ENCODE assay signal across 8 mouse cellular contexts in genomic region chr15:97786412-97787112, GRCm38 (mm10). TPM values are rescaled to one million over a fixed set of nuclear protein-coding genes. Genes with fewer than 3 reads are reported as not detected.
DNase-seq lines count a peak whose midpoint lies in the region; ATAC-seq and TF ChIP-seq lines count a peak whose summit lies in the region.

No protein-coding gene starts in this region.

- no peak for TF ChIP-seq CTCF in gastrocnemius, adult 2 months (IDR thresholded peaks at IDR 0.05)

- H3K4me3 ChIP-seq in gastrocnemius, adult 2 months: 0 out of 2 replicates have a peak overlapping the region, but pooled peaks have one; percentile 7

- no peak for ATAC-seq in activated CD4-positive, CD25-positive, alpha-beta regulatory T cell, adult 4 months

- intact Hi-C loops in gastrocnemius, adult 2 months (cut with DNase I): no loop called here

- DNase-seq in gastrocnemius, adult 2 months: peak; percentile 46
- no peak for DNase-seq in gastrocnemius, adult 8-10 months (ENCODE audit: low spot score in 2 of 2)
- DNase-seq in thymus, postnatal 0 days (ENCODE audit: low spot score): peak; percentile 70
- no peak for DNase-seq in thymus, postnatal 10 days (ENCODE audit: low spot score in 2 of 2)
- peak; percentile 66 for DNase-seq in induced T-regulatory cell, adult 2 months (ENCODE audit: low read depth)
- DNase-seq in urinary bladder, adult 18-20 months (ENCODE audit: low spot score in 2 of 2): no peak
- DNase-seq in yolk sac, embryonic 10.5 days (ENCODE audit: low spot score): no peak

- H3K27ac ChIP-seq in gastrocnemius, adult 2 months: peak overlapping the region; percentile 93

RNA-seq across cellular contexts. Expression of gene Slc48a1, which starts 8.2 kb away (rescaled TPM):
- 10 to 100 TPM; 44.5 to 47.1 TPM for total RNA-seq in gastrocnemius, adult 2 months (2021)
- total RNA-seq in gastrocnemius, adult 8-10 months (2022): 10 to 100 TPM; 40.0 to 52.7 (median 47.3) TPM
- 44.5 and 48.3 TPM in 2 replicates for polyA plus RNA-seq in thymus, postnatal 0 days (2015; fragmentation: Nextera tagmentation; extraction: Ambion mirVana)
- 10 to 100 TPM; 23.6 to 29.0 TPM for polyA plus RNA-seq in activated CD4-positive, CD25-positive, alpha-beta regulatory T cell, adult 4 months (2017; shearing (Covaris generic))

RNA-seq across cellular contexts. Expression of gene Rapgef3, which starts 18.8 kb away (rescaled TPM):
- total RNA-seq in gastrocnemius, adult 2 months (2021): 10 to 100 TPM in 1 of 2 experiments, 1 to 10 TPM in 1; 9.8 to 13.6 TPM
- total RNA-seq in gastrocnemius, adult 8-10 months (2022): 1 to 10 TPM; 5.1 to 6.3 (median 5.5) TPM
- polyA plus RNA-seq in thymus, postnatal 0 days (2015; fragmentation: Nextera tagmentation; extraction: Ambion mirVana): 61.7 and 72.6 TPM in 2 replicates
- not detected for polyA plus RNA-seq in activated CD4-positive, CD25-positive, alpha-beta regulatory T cell, adult 4 months (2017; shearing (Covaris generic))

RNA-seq across cellular contexts. Expression of gene Endou, which starts 55.4 kb away (rescaled TPM):
- under 1 TPM; 0.13 to 0.22 TPM for total RNA-seq in gastrocnemius, adult 2 months (2021)
- under 1 TPM; 0.19 to 0.49 (median 0.31) TPM for total RNA-seq in gastrocnemius, adult 8-10 months (2022)
- polyA plus RNA-seq in thymus, postnatal 0 days (2015; fragmentation: Nextera tagmentation; extraction: Ambion mirVana): 159 and 186 TPM in 2 replicates
- polyA plus RNA-seq in activated CD4-positive, CD25-positive, alpha-beta regulatory T cell, adult 4 months (2017; shearing (Covaris generic)): under 1 TPM in 1 of 2 experiments, not detected in 1; 0.33 TPM

RNA-seq across cellular contexts. Expression of gene Hdac7, which starts 57.7 kb away (rescaled TPM):
- 10 to 100 TPM; 10.2 to 11.6 TPM for total RNA-seq in gastrocnemius, adult 2 months (2021)
- total RNA-seq in gastrocnemius, adult 8-10 months (2022): 1 to 10 TPM; 5.8 to 9.6 (median 9.3) TPM
- polyA plus RNA-seq in thymus, postnatal 0 days (2015; fragmentation: Nextera tagmentation; extraction: Ambion mirVana): 111 and 122 TPM in 2 replicates
- polyA plus RNA-seq in activated CD4-positive, CD25-positive, alpha-beta regulatory T cell, adult 4 months (2017; shearing (Covaris generic)): 10 to 100 TPM; 58.8 to 69.5 TPM

Comparison
In these comparisons a context has a peak if more than half of its experiments do, and no peak if none do; other contexts are left out.
1. DNase-seq: peak in gastrocnemius, adult 2 months (single experiment), thymus, postnatal 0 days (single experiment) and induced T-regulatory cell, adult 2 months (single experiment); none in gastrocnemius, adult 8-10 months (0 of 2), thymus, postnatal 10 days (0 of 2), urinary bladder, adult 18-20 months (0 of 2) and yolk sac, embryonic 10.5 days (single experiment).